8 mouse cellular contexts compared by ENCODE assay signal in genomic region chr6:48086957-48087715, GRCm38 (mm10). TPM values are rescaled to one million over a fixed set of nuclear protein-coding genes. Genes with fewer than 3 reads are reported as not detected.
DNase-seq lines count a peak whose midpoint lies in the region; ATAC-seq lines count a peak whose summit lies in the region.

No protein-coding gene starts in this region.

- peak overlapping the region; percentile 87 for H3K4me3 ChIP-seq in kidney, embryonic 16.5 days (ENCODE audit: low read length)
- H3K4me3 ChIP-seq in hindbrain, embryonic 10.5 days, result peak overlapping the region; percentile 90
- H3K4me3 ChIP-seq in midbrain, embryonic 14.5 days (replicated peaks; ENCODE audit: low read depth, low read length), result peak overlapping the region; percentile 85; the same call in 1 of the 2 replicates

- no peak overlapping the region for H3K9ac ChIP-seq in kidney, embryonic 16.5 days (replicated peaks; ENCODE audit: low read length)
- no peak overlapping the region for H3K9ac ChIP-seq in midbrain, embryonic 14.5 days (replicated peaks; ENCODE audit: low read length)

- 44% methylated on average over 14 of the region's 14 CpGs for WGBS in kidney, embryonic 16.5 days
- 41% methylated on average over 14 of the region's 14 CpGs for WGBS in hindbrain, embryonic 10.5 days
- 41% methylated on average over 14 of the region's 14 CpGs for WGBS in midbrain, embryonic 14.5 days

- no peaks in the 10 kb centered on the region for H3K9me3 ChIP-seq in kidney, embryonic 16.5 days (ENCODE audit: low read length)
- H3K9me3 ChIP-seq in hindbrain, embryonic 10.5 days, result no peaks in the 10 kb centered on the region
- H3K9me3 ChIP-seq in midbrain, embryonic 14.5 days (ENCODE audit: control insufficient read depth, low read length), result no peaks in the 10 kb centered on the region

- H3K4me2 ChIP-seq in kidney, embryonic 16.5 days (replicated peaks; ENCODE audit: low read depth, low read length), result peak overlapping the region; percentile 65
- peak overlapping the region; percentile 69 for H3K4me2 ChIP-seq in midbrain, embryonic 14.5 days (ENCODE audit: low read length)

- no peaks in the 10 kb centered on the region for H3K27me3 ChIP-seq in kidney, embryonic 16.5 days (ENCODE audit: insufficient read depth, low read length)
- H3K27me3 ChIP-seq in hindbrain, embryonic 10.5 days (ENCODE audit: insufficient read depth, poor library complexity, severe bottlenecking), result no peaks in the 10 kb centered on the region
- no peaks in the 10 kb centered on the region for H3K27me3 ChIP-seq in midbrain, embryonic 14.5 days (ENCODE audit: control insufficient read depth, insufficient read depth, low read length)

- no peak for DNase-seq in kidney, adult 11 months
- peak; percentile 58 for DNase-seq in R1 (ENCODE audit: low read depth, low spot score)
- no peak for DNase-seq in hindbrain, embryonic 10.5 days (ENCODE audit: low spot score)
- DNase-seq in midbrain, embryonic 14.5 days, result peak; percentile 17
- no peak for DNase-seq in adrenal gland, postnatal 36 days
- no peak for DNase-seq in right cerebral cortex, postnatal 25 days
- no peak for DNase-seq in spleen, postnatal 14 days (ENCODE audit: low spot score in 2 of 2)

- peaks cover 17% of the 10 kb centered on the region for H3K36me3 ChIP-seq in kidney, embryonic 16.5 days (ENCODE audit: insufficient read depth, low read length)
- H3K36me3 ChIP-seq in hindbrain, embryonic 10.5 days, result peaks cover 27% of the 10 kb centered on the region
- peaks cover 15% of the 10 kb centered on the region for H3K36me3 ChIP-seq in midbrain, embryonic 14.5 days (ENCODE audit: control insufficient read depth, insufficient read depth, low read length)

- no peak overlapping the region for H3K27ac ChIP-seq in kidney, embryonic 16.5 days (ENCODE audit: low read length)
- no peak overlapping the region for H3K27ac ChIP-seq in hindbrain, embryonic 10.5 days
- no peak overlapping the region for H3K27ac ChIP-seq in midbrain, embryonic 14.5 days (replicated peaks; ENCODE audit: low read depth, low read length)

- peaks cover 8% of the 10 kb centered on the region; the same call in 1 of the 2 replicates for H3K4me1 ChIP-seq in kidney, embryonic 16.5 days (ENCODE audit: insufficient read depth, low read length)
- peaks cover 18% of the 10 kb centered on the region for H3K4me1 ChIP-seq in hindbrain, embryonic 10.5 days (replicated peaks)
- peaks cover 12% of the 10 kb centered on the region for H3K4me1 ChIP-seq in midbrain, embryonic 14.5 days (ENCODE audit: control insufficient read depth, insufficient read depth, low read length)

- ATAC-seq in kidney, embryonic 16.5 days (ENCODE audit: low FRiP score, low TSS enrichment), result no peak
- ATAC-seq in midbrain, embryonic 14.5 days (ENCODE audit: low FRiP score, low TSS enrichment), result no peak

RNA-seq across cellular contexts. Expression of gene Zfp746, which starts 0.7 kb away (rescaled TPM):
- 9.1 and 16.4 TPM in 2 replicates for polyA plus RNA-seq in kidney, embryonic 16.5 days (2015; fragmentation: Nextera tagmentation; extraction: Ambion mirVana)
- 20.9 and 24.5 TPM in 2 replicates for polyA plus RNA-seq in hindbrain, embryonic 10.5 days (2016; fragmentation: Nextera tagmentation; extraction: Ambion mirVana)
- polyA plus RNA-seq in midbrain, embryonic 14.5 days (2014; fragmentation: Nextera tagmentation; extraction: Ambion mirVana), result 25.2 and 28.0 TPM in 2 replicates
- 10 to 100 TPM; 22.4 to 24.5 TPM for total RNA-seq in adrenal gland, postnatal 36 days (2021)

RNA-seq across cellular contexts. Expression of gene Zfp777, which starts 38.4 kb away (rescaled TPM):
- 7.9 and 9.0 TPM in 2 replicates for polyA plus RNA-seq in kidney, embryonic 16.5 days (2015; fragmentation: Nextera tagmentation; extraction: Ambion mirVana)
- 13.0 and 13.5 TPM in 2 replicates for polyA plus RNA-seq in hindbrain, embryonic 10.5 days (2016; fragmentation: Nextera tagmentation; extraction: Ambion mirVana)
- polyA plus RNA-seq in midbrain, embryonic 14.5 days (2014; fragmentation: Nextera tagmentation; extraction: Ambion mirVana), result 10.1 and 11.0 TPM in 2 replicates
- 10 to 100 TPM; 22.6 to 23.1 TPM for total RNA-seq in adrenal gland, postnatal 36 days (2021)

Comparison
In these comparisons a context has a peak if more than half of its experiments do, and no peak if none do; other contexts are left out.
1. DNase-seq: peak in R1 (single experiment) and midbrain, embryonic 14.5 days (single experiment); none in kidney, adult 11 months (single experiment), hindbrain, embryonic 10.5 days (single experiment), adrenal gland, postnatal 36 days (0 of 2), right cerebral cortex, postnatal 25 days (single experiment) and spleen, postnatal 14 days (0 of 2).
2. Peak in every context shown above with its lines, with median percentiles within 50 percentile points of each other: H3K4me3 ChIP-seq.